Mouse (Mus musculus) limb, embryonic 11.5 days (tissue): ENCODE data around the gene Chtf18. TPM values are rescaled to one million over a fixed set of nuclear protein-coding genes. Genes with fewer than 3 reads are reported as not detected.

Experiments
- ATAC-seq: fragments of 200-750 bp; cut with Nextera tagmentation; 2 replicates; pipeline ENCODE4 v1.8.0; 2017; ENCODE audit warnings: low read depth; ENCODE audit not compliant: insufficient number of reproducible peaks, low FRiP score, low TSS enrichment
- DNase-seq: peaks from one replicate; pipeline ENCODE4 v3.0.0-alpha.2; 2015; ENCODE audit warnings: low spot score
- H3K27ac ChIP-seq: fragments of 300-500 bp; sonication (generic); replicated peaks from 2 replicates; pipeline ENCODE4 v1.5.1; 2014; ENCODE audit warnings: low read depth, mild to moderate bottlenecking, low read length
- H3K27me3 ChIP-seq: fragments of 300-500 bp; sonication (generic); 2 replicates; pipeline ENCODE4 v1.6.1; 2014; ENCODE audit warnings: mild to moderate bottlenecking, low read length, mixed read lengths; ENCODE audit not compliant: control insufficient read depth, insufficient read depth
- H3K36me3 ChIP-seq: fragments of 300-500 bp; sonication (generic); 2 replicates; pipeline ENCODE4 v1.6.1; 2014; ENCODE audit warnings: mild to moderate bottlenecking, low read length, moderate library complexity, mixed read lengths; ENCODE audit not compliant: control insufficient read depth, insufficient read depth
- H3K4me1 ChIP-seq: fragments of 300-500 bp; sonication (generic); 2 replicates; pipeline ENCODE4 v1.6.1; 2014; ENCODE audit warnings: low read length, mixed read lengths; ENCODE audit not compliant: control insufficient read depth, insufficient read depth
- H3K4me2 ChIP-seq: fragments of 300-500 bp; sonication (generic); 2 replicates; pipeline ENCODE4 v1.6.1; 2014; ENCODE audit warnings: low read depth, mild to moderate bottlenecking, moderate library complexity; ENCODE audit not compliant: severe bottlenecking
- H3K4me3 ChIP-seq: fragments of 300-500 bp; sonication (generic); 2 replicates; pipeline ENCODE4 v1.5.1; 2014; ENCODE audit warnings: low read depth, low read length
- H3K9ac ChIP-seq: fragments of 300-500 bp; sonication (generic); 2 replicates; pipeline ENCODE4 v1.6.1; 2014; ENCODE audit warnings: mild to moderate bottlenecking, low read length
- H3K9me3 ChIP-seq: fragments of 300-500 bp; sonication (generic); 2 replicates; pipeline ENCODE4 v1.6.1; 2016; ENCODE audit warnings: low read length; ENCODE audit not compliant: control insufficient read depth
- WGBS: fragments of 180-500 bp; shearing (Covaris S2); extraction: QIAGEN DNeasy Blood & Tissue Kit; methylation state at CpG from one replicate; pipeline ENCODE4 v1.1.7; 2014; 5-methylcytosine and 5-hydroxymethylcytosine counted together
- polyA plus RNA-seq: library from polyadenylated mRNA; unstranded; fragments of >200 nt; fragmentation: Nextera tagmentation; extraction: Ambion mirVana; gene quantifications from 2 replicates; pipeline ENCODE4 v1.2.1, GENCODE M21; 2014

Chtf18 gene
- 29.1 and 31.5 TPM in 2 replicates for polyA plus RNA-seq

GRCm38 (mm10) chr17:25727265-25728008 lies at the start of gene Chtf18, which contains the start of gene Rpusd1:
Chtf18 (minus strand) TSS chr17:25727419.
Rpusd1 (plus strand) TSS chr17:25727670.
- under 1% methylated on average over 37 of the region's 37 CpGs for WGBS
- Histone ChIP-seq H3K27me3 (no peaks in the 10 kb centered on the region), H3K27ac (no peak within 1 kb of the TSS), H3K9me3 (no peaks in the 10 kb centered on the region), H3K36me3 (peaks cover 7% of the 10 kb centered on the region; the same call in 1 of the 2 replicates), H3K4me2 (peak within 1 kb of the TSS; percentile 97), H3K4me3 (peak within 1 kb of the TSS; percentile 80), H3K4me1 (peaks cover 13% of the 10 kb centered on the region), H3K9ac (peak within 1 kb of the TSS; percentile 79)
- peak; percentile 97 for DNase-seq
- ATAC-seq, result peak; percentile 97

GRCm38 (mm10) chr17:25775318-25776062 lies 48.3 kb upstream of the Chtf18 start:
- H3K4me2 ChIP-seq, result no peak overlapping the region
- H3K36me3 ChIP-seq, result no peaks in the 10 kb centered on the region
- no peaks in the 10 kb centered on the region for H3K27me3 ChIP-seq
- H3K4me3 ChIP-seq, result no peak overlapping the region
- H3K9me3 ChIP-seq, result no peaks in the 10 kb centered on the region
- no peak overlapping the region for H3K27ac ChIP-seq
- peaks cover 8% of the 10 kb centered on the region; the same call in 1 of the 2 replicates for H3K4me1 ChIP-seq
- H3K9ac ChIP-seq, result no peak overlapping the region
- ATAC-seq (no peak), DNase-seq (no peak)
- WGBS, result 77% methylated on average over 10 of the region's 10 CpGs

DNA sequence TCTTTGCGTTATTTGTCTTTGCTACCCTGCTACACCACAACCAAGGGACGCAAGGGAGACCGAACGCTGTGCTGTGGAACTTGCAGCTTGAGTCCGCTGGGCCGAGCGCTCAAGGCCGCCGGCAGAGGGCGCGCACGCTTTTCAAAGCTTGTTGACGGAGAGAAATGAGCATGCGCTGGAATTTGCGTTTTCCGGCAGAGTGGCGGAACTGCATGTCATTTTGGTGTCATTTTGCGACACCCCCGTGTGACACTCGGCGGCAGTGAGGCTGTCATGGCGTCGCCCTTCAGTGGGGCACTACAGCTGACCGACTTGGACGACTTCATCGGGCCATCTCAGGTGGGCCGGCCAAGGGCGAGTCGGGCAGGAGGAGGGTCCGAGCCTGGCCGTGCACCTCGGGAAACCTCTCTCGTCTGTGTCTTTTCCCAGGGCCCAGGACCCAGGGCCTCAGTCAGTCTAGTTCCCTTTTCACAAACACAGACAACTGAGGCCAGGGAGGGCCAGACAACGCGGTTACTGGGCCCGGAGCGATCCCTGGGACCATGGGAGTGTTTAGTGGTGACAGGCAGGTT lies 46.4 kb upstream of the Chtf18 start, which contains the start of gene Narfl:
TSS of gene Narfl (plus strand) at position 228 of the 572 bp plus-strand sequence.
- H3K27ac ChIP-seq, result no peak within 1 kb of the TSS
- peaks cover 8% of the 10 kb centered on the region; the same call in 1 of the 2 replicates for H3K4me1 ChIP-seq
- DNase-seq, result peak; percentile 100
- no peaks in the 10 kb centered on the region for H3K27me3 ChIP-seq
- no peaks in the 10 kb centered on the region for H3K36me3 ChIP-seq
- peak within 1 kb of the TSS; percentile 92 for H3K4me2 ChIP-seq
- ATAC-seq, result peak; percentile 75; the same call in 1 of the 2 replicates
- H3K9ac ChIP-seq, result peak within 1 kb of the TSS; percentile 79
- no peaks in the 10 kb centered on the region for H3K9me3 ChIP-seq
- WGBS, result under 1% methylated on average over 37 of the region's 37 CpGs
- peak within 1 kb of the TSS; percentile 75 for H3K4me3 ChIP-seq

DNA sequence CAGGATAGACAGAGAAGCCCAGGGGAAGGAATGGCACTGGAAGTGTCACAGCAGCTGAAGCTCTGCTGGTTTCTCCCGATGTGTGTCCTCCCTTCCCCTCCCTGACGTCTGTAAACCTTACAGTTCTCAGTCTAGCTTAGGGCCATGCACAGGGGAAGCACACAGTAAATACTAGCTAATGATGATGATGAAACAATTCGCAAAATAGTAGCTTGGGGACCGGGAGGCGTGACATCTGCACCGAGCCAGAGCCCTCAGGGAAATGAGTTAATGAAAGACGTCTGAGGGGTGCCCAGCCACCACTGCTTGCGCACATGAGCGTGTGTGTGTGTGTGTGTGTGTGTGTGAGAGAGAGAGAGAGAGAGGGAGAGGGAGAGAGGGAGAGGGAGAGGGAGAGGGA lies 42.1 kb upstream of the Chtf18 start:
- Histone ChIP-seq H3K9ac (no peak overlapping the region), H3K4me1 (peaks cover 8% of the 10 kb centered on the region; the same call in 1 of the 2 replicates), H3K4me3 (no peak overlapping the region), H3K4me2 (no peak overlapping the region), H3K27me3 (no peaks in the 10 kb centered on the region), H3K27ac (no peak overlapping the region), H3K9me3 (no peaks in the 10 kb centered on the region), H3K36me3 (no peaks in the 10 kb centered on the region)
- ATAC-seq (no peak), DNase-seq (no peak)
- 44% methylated on average over 9 of the region's 9 CpGs for WGBS

GRCm38 (mm10) chr17:25765886-25766285 lies 38.7 kb upstream of the Chtf18 start:
- H3K4me3 ChIP-seq, result no peak overlapping the region
- H3K36me3 ChIP-seq, result no peaks in the 10 kb centered on the region
- ATAC-seq, result no peak
- DNase-seq, result peak; percentile 60
- no peak overlapping the region for H3K9ac ChIP-seq
- no peak overlapping the region for H3K4me2 ChIP-seq
- H3K27ac ChIP-seq, result no peak overlapping the region
- no peaks in the 10 kb centered on the region for H3K27me3 ChIP-seq
- H3K9me3 ChIP-seq, result no peaks in the 10 kb centered on the region
- peaks cover 3% of the 10 kb centered on the region; the same call in 1 of the 2 replicates for H3K4me1 ChIP-seq
- 29% methylated on average over 5 of the region's 5 CpGs for WGBS

GRCm38 (mm10) chr17:25762591-25762990 lies 35.4 kb upstream of the Chtf18 start:
- no peaks in the 10 kb centered on the region for H3K27me3 ChIP-seq
- DNase-seq (no peak), ATAC-seq (no peak)
- no peak overlapping the region for H3K4me2 ChIP-seq
- no peak overlapping the region for H3K9ac ChIP-seq
- no peaks in the 10 kb centered on the region for H3K36me3 ChIP-seq
- H3K4me3 ChIP-seq, result no peak overlapping the region
- no peak overlapping the region for H3K27ac ChIP-seq
- H3K9me3 ChIP-seq, result no peaks in the 10 kb centered on the region
- peaks cover 3% of the 10 kb centered on the region; the same call in 1 of the 2 replicates for H3K4me1 ChIP-seq
- WGBS, result 31% methylated on average over 3 of the region's 3 CpGs

DNA sequence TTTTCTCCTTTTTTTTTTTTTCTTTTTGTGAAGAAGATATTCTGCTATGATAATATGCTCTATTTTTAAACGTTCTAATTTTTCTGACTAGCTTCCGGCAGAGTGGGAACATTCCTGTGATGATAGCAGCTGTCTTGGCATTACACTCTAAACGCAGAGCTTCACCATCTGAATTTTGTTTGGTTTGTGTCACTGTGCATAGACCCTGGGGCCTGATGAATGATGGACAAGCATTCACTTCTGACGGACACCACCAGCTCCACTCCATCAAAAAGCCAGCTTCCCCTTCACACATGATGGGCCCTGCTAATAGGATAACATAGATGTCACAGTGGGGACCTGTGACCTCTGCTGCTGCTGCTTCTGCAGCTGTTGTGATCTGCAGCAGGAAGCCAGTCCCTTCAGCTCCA lies 34.3 kb upstream of the Chtf18 start:
- ATAC-seq (no peak), DNase-seq (no peak)
- H3K4me2 ChIP-seq, result no peak overlapping the region
- H3K36me3 ChIP-seq, result no peaks in the 10 kb centered on the region
- WGBS, result 67% methylated on average over 4 of the region's 4 CpGs
- no peak overlapping the region for H3K4me3 ChIP-seq
- no peak overlapping the region for H3K9ac ChIP-seq
- no peaks in the 10 kb centered on the region for H3K9me3 ChIP-seq
- H3K27ac ChIP-seq, result no peak overlapping the region
- no peaks in the 10 kb centered on the region for H3K27me3 ChIP-seq
- H3K4me1 ChIP-seq, result peaks cover 3% of the 10 kb centered on the region; the same call in 1 of the 2 replicates

- H3K4me2 ChIP-seq, result no peak overlapping the region
- H3K27me3 ChIP-seq, result no peaks in the 10 kb centered on the region
- no peak overlapping the region for H3K9ac ChIP-seq
- H3K27ac ChIP-seq, result no peak overlapping the region
- H3K36me3 ChIP-seq, result no peaks in the 10 kb centered on the region
- H3K4me3 ChIP-seq, result no peak overlapping the region
- no peaks in the 10 kb centered on the region for H3K9me3 ChIP-seq
- H3K4me1 ChIP-seq, result peaks cover 4% of the 10 kb centered on the region; the same call in 1 of the 2 replicates
- no peak for ATAC-seq
- no peak for DNase-seq
- WGBS, result 79% methylated on average over 8 of the region's 8 CpGs
Observed at GRCm38 (mm10) chr17:25760148-25760547, 32.9 kb upstream of the Chtf18 start.
